Mouse (Mus musculus) midbrain, embryonic 15.5 days (tissue): ENCODE data around the gene Parp3. TPM values are rescaled to one million over a fixed set of nuclear protein-coding genes. Genes with fewer than 3 reads are reported as not detected.
A peak's percentile ranks its signal among the peaks of the same experiment; 100 is the strongest.

Experiments used
- ATAC-seq: fragments of 200-750 bp; cut with Nextera tagmentation; replicated peaks from 2 replicates; pipeline ENCODE4 v1.8.0; 2017; ENCODE audit warnings: moderate TSS enrichment
- H3K27ac ChIP-seq: fragments of 300-500 bp; sonication (generic); 2 replicates; pipeline ENCODE4 v1.5.1; 2015; ENCODE audit warnings: mild to moderate bottlenecking, inconsistent platforms
- H3K27me3 ChIP-seq: fragments of 300-500 bp; sonication (generic); replicated peaks from 2 replicates; pipeline ENCODE4 v1.6.1; 2015; ENCODE audit warnings: inconsistent platforms
- H3K36me3 ChIP-seq: fragments of 300-500 bp; sonication (generic); replicated peaks from 2 replicates; pipeline ENCODE4 v1.6.1; 2015; ENCODE audit warnings: inconsistent platforms
- H3K4me1 ChIP-seq: fragments of 300-500 bp; sonication (generic); 2 replicates; pipeline ENCODE4 v1.6.1; 2015; ENCODE audit warnings: inconsistent platforms
- H3K4me2 ChIP-seq: fragments of 300-500 bp; sonication (generic); 2 replicates; pipeline ENCODE4 v1.6.1; 2015; ENCODE audit warnings: inconsistent platforms, mild to moderate bottlenecking, moderate library complexity
- H3K4me3 ChIP-seq: fragments of 300-500 bp; sonication (generic); 2 replicates; pipeline ENCODE4 v1.5.1; 2015; ENCODE audit warnings: mild to moderate bottlenecking, inconsistent platforms
- H3K9ac ChIP-seq: fragments of 300-500 bp; sonication (generic); 2 replicates; pipeline ENCODE4 v1.6.1; 2015; ENCODE audit warnings: mild to moderate bottlenecking, inconsistent platforms
- H3K9me3 ChIP-seq: fragments of 300-500 bp; sonication (generic); 2 replicates; pipeline ENCODE4 v1.6.1; 2016; ENCODE audit warnings: inconsistent platforms
- WGBS: fragments of 180-500 bp; shearing (Covaris S2); methylation state at CpG from one replicate; pipeline ENCODE4 v1.1.7; 2015; ENCODE audit warnings: mixed read lengths; 5-methylcytosine and 5-hydroxymethylcytosine counted together
- polyA plus RNA-seq: library from polyadenylated mRNA; unstranded; fragments of >200 nt; fragmentation: Nextera tagmentation; extraction: Ambion mirVana; gene quantifications from 2 replicates; pipeline ENCODE4 v1.2.1, GENCODE M21; 2015

Parp3 gene
- polyA plus RNA-seq, 1 experiment from 2014 or later = 1.4 TPM

GRCm38 (mm10) chr9:106453271-106454070 lies 23.3 kb downstream of the Parp3 start, which contains the start of gene Pcbp4:
Gene Pcbp4 (plus strand): TSS chr9:106453291.
- Histone ChIP-seq H3K27me3 (no peaks in the 10 kb centered on the region), H3K9me3 (no peaks in the 10 kb centered on the region), H3K9ac (peak within 1 kb of the TSS; percentile 87), H3K27ac (peak within 1 kb of the TSS; percentile 91), H3K36me3 (no peaks in the 10 kb centered on the region), H3K4me1 (peaks cover 64% of the 10 kb centered on the region), H3K4me2 (peak within 1 kb of the TSS; percentile 77), H3K4me3 (peak within 1 kb of the TSS; percentile 70)
- WGBS = under 1% methylated on average over 46 of the region's 74 CpGs
- ATAC-seq = peak; percentile 57

GRCm38 (mm10) chr9:106452821-106453220 lies 23.9 kb downstream of the Parp3 start:
- H3K9me3 ChIP-seq = no peaks in the 10 kb centered on the region
- H3K4me2 ChIP-seq = peak overlapping the region; percentile 77
- H3K4me1 ChIP-seq = peaks cover 64% of the 10 kb centered on the region
- H3K9ac ChIP-seq = peak overlapping the region; percentile 87
- H3K27ac ChIP-seq = peak overlapping the region; percentile 91
- H3K27me3 ChIP-seq = no peaks in the 10 kb centered on the region
- peak overlapping the region; percentile 70 for H3K4me3 ChIP-seq
- ATAC-seq = no peak
- WGBS = 3% methylated on average over 7 of the region's 7 CpGs
- no peaks in the 10 kb centered on the region for H3K36me3 ChIP-seq

GRCm38 (mm10) chr9:106452351-106452750 lies 24.4 kb downstream of the Parp3 start:
- peak overlapping the region; percentile 87; the same call in 1 of the 2 replicates for H3K9ac ChIP-seq
- WGBS = 17% methylated on average over 6 of the region's 6 CpGs
- H3K9me3 ChIP-seq = no peaks in the 10 kb centered on the region
- no peaks in the 10 kb centered on the region for H3K27me3 ChIP-seq
- peak overlapping the region; percentile 70; the same call in 1 of the 2 replicates for H3K4me3 ChIP-seq
- H3K36me3 ChIP-seq = no peaks in the 10 kb centered on the region
- no peak for ATAC-seq
- peak overlapping the region; percentile 77 for H3K4me2 ChIP-seq
- H3K27ac ChIP-seq = peak overlapping the region; percentile 91
- H3K4me1 ChIP-seq = peaks cover 63% of the 10 kb centered on the region

GRCm38 (mm10) chr9:106451899-106452298 lies 24.9 kb downstream of the Parp3 start:
- H3K4me3 ChIP-seq = no peak overlapping the region
- H3K4me1 ChIP-seq = peaks cover 63% of the 10 kb centered on the region
- no peaks in the 10 kb centered on the region for H3K36me3 ChIP-seq
- no peaks in the 10 kb centered on the region for H3K9me3 ChIP-seq
- WGBS = 69% methylated on average over 2 of the region's 2 CpGs
- no peak overlapping the region for H3K9ac ChIP-seq
- no peaks in the 10 kb centered on the region for H3K27me3 ChIP-seq
- peak overlapping the region; percentile 91 for H3K27ac ChIP-seq
- no peak overlapping the region for H3K4me2 ChIP-seq
- no peak for ATAC-seq

GRCm38 (mm10) chr9:106451298-106451697 lies 25.5 kb downstream of the Parp3 start:
- no peak for ATAC-seq
- peaks cover 60% of the 10 kb centered on the region for H3K4me1 ChIP-seq

GRCm38 (mm10) chr9:106450661-106451060 lies 26.1 kb downstream of the Parp3 start:
- Histone ChIP-seq H3K9ac (no peak overlapping the region), H3K4me2 (no peak overlapping the region), H3K9me3 (no peaks in the 10 kb centered on the region), H3K4me1 (peaks cover 58% of the 10 kb centered on the region), H3K4me3 (no peak overlapping the region), H3K36me3 (no peaks in the 10 kb centered on the region), H3K27ac (no peak overlapping the region), H3K27me3 (no peaks in the 10 kb centered on the region)
- 21% methylated on average over 9 of the region's 9 CpGs for WGBS
- no peak for ATAC-seq

More at GRCm38 (mm10) chr9:106451298-106451697, 25.5 kb downstream of the Parp3 start:
- Histone ChIP-seq H3K4me3 (no peak overlapping the region), H3K4me2 (no peak overlapping the region), H3K9me3 (no peaks in the 10 kb centered on the region), H3K27ac (no peak overlapping the region), H3K27me3 (no peaks in the 10 kb centered on the region), H3K9ac (no peak overlapping the region), H3K36me3 (no peaks in the 10 kb centered on the region)
- 83% methylated on average over 11 of the region's 11 CpGs for WGBS

GRCm38 (mm10) chr9:106449947-106450346 lies 26.8 kb downstream of the Parp3 start:
- H3K4me1 ChIP-seq = peaks cover 51% of the 10 kb centered on the region

GRCm38 (mm10) chr9:106448498-106449031 lies 28.2 kb downstream of the Parp3 start:
- Histone ChIP-seq H3K36me3 (no peaks in the 10 kb centered on the region), H3K4me2 (peak overlapping the region; percentile 76), H3K9ac (peak overlapping the region; percentile 59), H3K9me3 (no peaks in the 10 kb centered on the region), H3K4me1 (peaks cover 43% of the 10 kb centered on the region), H3K27me3 (no peaks in the 10 kb centered on the region), H3K27ac (peak overlapping the region; percentile 67), H3K4me3 (peak overlapping the region; percentile 43)
- 1% methylated on average over 23 of the region's 23 CpGs for WGBS
- ATAC-seq = peak; percentile 51

More at GRCm38 (mm10) chr9:106449947-106450346, 26.8 kb downstream of the Parp3 start:
- Histone ChIP-seq H3K9ac (no peak overlapping the region), H3K27me3 (no peaks in the 10 kb centered on the region), H3K27ac (no peak overlapping the region), H3K4me3 (no peak overlapping the region), H3K36me3 (no peaks in the 10 kb centered on the region), H3K9me3 (no peaks in the 10 kb centered on the region), H3K4me2 (no peak overlapping the region)
- ATAC-seq = no peak
- 88% methylated on average over 8 of the region's 8 CpGs for WGBS

GRCm38 (mm10) chr9:106447951-106448350 lies 28.8 kb downstream of the Parp3 start:
- Histone ChIP-seq H3K27me3 (no peaks in the 10 kb centered on the region), H3K27ac (peak overlapping the region; percentile 70), H3K9me3 (no peaks in the 10 kb centered on the region), H3K4me1 (peaks cover 40% of the 10 kb centered on the region), H3K4me3 (peak overlapping the region; percentile 45), H3K9ac (peak overlapping the region; percentile 66; the same call in 1 of the 2 replicates), H3K36me3 (no peaks in the 10 kb centered on the region), H3K4me2 (peak overlapping the region; percentile 76)
- WGBS = 42% methylated on average over 9 of the region's 9 CpGs
- ATAC-seq = peak; percentile 43; the same call in 1 of the 2 replicates

GRCm38 (mm10) chr9:106447348-106447747 lies 29.4 kb downstream of the Parp3 start, which contains the start of the genes Abhd14b and Abhd14a:
Gene Abhd14b (plus strand): TSS chr9:106447459.
Gene Abhd14a (minus strand): TSS chr9:106447678.
- Histone ChIP-seq H3K27me3 (no peaks in the 10 kb centered on the region), H3K4me1 (peaks cover 34% of the 10 kb centered on the region), H3K4me2 (peak within 1 kb of the TSS; percentile 76), H3K36me3 (no peaks in the 10 kb centered on the region), H3K9me3 (no peaks in the 10 kb centered on the region), H3K9ac (peak within 1 kb of the TSS; percentile 66), H3K4me3 (peak within 1 kb of the TSS; percentile 45), H3K27ac (peak within 1 kb of the TSS; percentile 70)
- peak; percentile 81 for ATAC-seq
- under 1% methylated on average over 24 of the region's 24 CpGs for WGBS

GRCm38 (mm10) chr9:106444836-106445235 lies 31.9 kb downstream of the Parp3 start:
- H3K4me3 ChIP-seq = no peak overlapping the region
- no peak overlapping the region for H3K27ac ChIP-seq
- H3K27me3 ChIP-seq = no peaks in the 10 kb centered on the region
- H3K4me1 ChIP-seq = peaks cover 28% of the 10 kb centered on the region
- no peaks in the 10 kb centered on the region for H3K36me3 ChIP-seq
- no peaks in the 10 kb centered on the region for H3K9me3 ChIP-seq
- H3K9ac ChIP-seq = no peak overlapping the region
- WGBS = 77% methylated on average over 4 of the region's 4 CpGs
- no peak for ATAC-seq
- H3K4me2 ChIP-seq = no peak overlapping the region

- Histone ChIP-seq H3K4me2 (no peak overlapping the region), H3K4me3 (no peak overlapping the region), H3K9ac (no peak overlapping the region), H3K9me3 (no peaks in the 10 kb centered on the region), H3K36me3 (no peaks in the 10 kb centered on the region), H3K4me1 (peaks cover 27% of the 10 kb centered on the region), H3K27ac (no peak overlapping the region), H3K27me3 (no peaks in the 10 kb centered on the region)
- 75% methylated on average over 5 of the region's 5 CpGs for WGBS
- ATAC-seq = no peak
Observed at GRCm38 (mm10) chr9:106442680-106443079, 34.1 kb downstream of the Parp3 start.
